Mouse (Mus musculus): ENCODE measurements around the gene Celsr1.

DNA sequence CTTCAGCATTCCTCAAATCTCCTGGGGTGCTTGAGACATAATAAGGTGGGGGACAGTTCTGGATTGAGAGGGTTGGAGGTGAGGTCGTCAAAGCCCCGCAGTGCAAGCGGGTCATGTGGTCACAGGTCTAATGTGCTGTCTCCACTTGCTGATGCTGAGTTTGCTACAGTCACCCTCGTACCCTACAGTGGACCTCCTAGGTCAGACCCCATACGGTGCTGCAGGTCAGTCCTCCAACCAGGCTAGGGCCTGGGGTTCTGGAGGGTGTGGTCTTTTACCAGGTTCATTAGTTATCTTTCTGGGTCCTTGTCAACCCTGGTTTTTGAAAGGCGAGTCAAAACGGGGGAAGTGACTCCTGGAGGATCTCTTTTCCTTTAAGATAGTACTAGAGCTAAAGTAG, 24.3 kb upstream of the Celsr1 start:
- TF ChIP-seq GATA1 (IDR thresholded peaks at IDR 0.05; ENCODE audit: borderline replicate concordance, low read length) (no peak), FLI1 (IDR thresholded peaks at IDR 0.05; ENCODE audit: low read length) (no peak)
